Mouse (Mus musculus) limb, embryonic 12.5 days (tissue): ENCODE measurements around the gene Zfp536. TPM values are rescaled to one million over a fixed set of nuclear protein-coding genes. Genes with fewer than 3 reads are reported as not detected.

ENCODE experiments used
- ATAC-seq: fragments of 200-750 bp; cut with Nextera tagmentation; 2 replicates; pipeline ENCODE4 v1.8.0; 2017; ENCODE audit warnings: low read depth, moderate TSS enrichment; ENCODE audit not compliant: insufficient number of reproducible peaks, insufficient read depth, low FRiP score, low TSS enrichment
- H3K27ac ChIP-seq: fragments of 300-500 bp; sonication (generic); 2 replicates; pipeline ENCODE4 v1.5.1; 2016; ENCODE audit warnings: mild to moderate bottlenecking, moderate library complexity
- H3K27me3 ChIP-seq: fragments of 300-500 bp; sonication (generic); 2 replicates; pipeline ENCODE4 v1.6.1; 2016; ENCODE audit warnings: mild to moderate bottlenecking, moderate library complexity
- H3K36me3 ChIP-seq: fragments of 300-500 bp; sonication (generic); 2 replicates; pipeline ENCODE4 v1.6.1; 2016; ENCODE audit warnings: mild to moderate bottlenecking, moderate library complexity
- H3K4me1 ChIP-seq: fragments of 300-500 bp; sonication (generic); replicated peaks from 2 replicates; pipeline ENCODE4 v1.6.1; 2016
- H3K4me2 ChIP-seq: fragments of 300-500 bp; sonication (generic); 2 replicates; pipeline ENCODE4 v1.6.1; 2016; ENCODE audit warnings: mild to moderate bottlenecking, moderate library complexity
- H3K4me3 ChIP-seq: fragments of 300-500 bp; sonication (generic); replicated peaks from 2 replicates; pipeline ENCODE4 v1.5.1; 2016; ENCODE audit warnings: mild to moderate bottlenecking
- H3K9ac ChIP-seq: fragments of 300-500 bp; sonication (generic); replicated peaks from 2 replicates; pipeline ENCODE4 v1.6.1; 2016; ENCODE audit warnings: mild to moderate bottlenecking, moderate library complexity
- H3K9me3 ChIP-seq: fragments of 300-500 bp; sonication (generic); 2 replicates; pipeline ENCODE4 v1.6.1; 2016; ENCODE audit warnings: mild to moderate bottlenecking, moderate library complexity
- WGBS: fragments of 180-500 bp; shearing (Covaris S2); methylation state at CpG from one replicate; pipeline ENCODE4 v1.1.7; 2016; 5-methylcytosine and 5-hydroxymethylcytosine counted together
- polyA plus RNA-seq: library from polyadenylated mRNA; unstranded; fragments of >200 nt; fragmentation: Nextera tagmentation; extraction: Ambion mirVana; gene quantifications from 2 replicates; pipeline ENCODE4 v1.2.1, GENCODE M21; 2016

Gene Zfp536
- polyA plus RNA-seq, 1 experiment from 2014 or later, result 8.1 TPM

DNA sequence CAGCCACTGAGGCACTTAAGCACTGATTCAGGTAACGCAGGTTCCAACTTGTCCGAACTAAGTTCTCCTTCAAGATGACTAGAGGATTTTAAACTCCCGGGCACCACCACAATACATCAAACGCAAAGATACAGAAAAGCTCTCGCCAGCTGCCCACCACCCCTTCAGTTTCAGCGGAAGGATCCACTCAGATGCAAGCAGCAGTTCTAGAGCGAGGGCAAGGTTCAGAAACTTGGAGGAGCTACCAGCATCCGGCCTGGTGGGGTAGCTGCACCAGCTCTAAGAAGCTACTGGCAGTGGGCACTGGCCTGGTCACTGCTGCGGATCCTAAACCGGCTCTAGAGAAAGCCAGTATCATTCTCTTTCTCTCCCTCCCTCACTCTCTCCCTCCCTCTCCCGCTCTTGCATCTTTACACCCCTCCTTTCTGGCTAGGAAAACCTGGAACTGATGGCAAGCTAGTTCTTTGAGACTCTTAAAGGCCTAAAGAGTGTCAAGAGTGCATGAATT is 1.1 kb upstream of the Zfp536 start:
- WGBS, result 11% methylated on average over 11 of the region's 11 CpGs
- H3K27me3 ChIP-seq, result peaks cover 72% of the 10 kb centered on the region
- H3K4me3 ChIP-seq, result no peak overlapping the region
- ATAC-seq, result no peak
- H3K9me3 ChIP-seq, result no peaks in the 10 kb centered on the region
- H3K4me2 ChIP-seq, result no peak overlapping the region
- no peak overlapping the region for H3K27ac ChIP-seq
- H3K9ac ChIP-seq, result no peak overlapping the region
- H3K4me1 ChIP-seq, result peaks cover 16% of the 10 kb centered on the region
- no peaks in the 10 kb centered on the region for H3K36me3 ChIP-seq

DNA sequence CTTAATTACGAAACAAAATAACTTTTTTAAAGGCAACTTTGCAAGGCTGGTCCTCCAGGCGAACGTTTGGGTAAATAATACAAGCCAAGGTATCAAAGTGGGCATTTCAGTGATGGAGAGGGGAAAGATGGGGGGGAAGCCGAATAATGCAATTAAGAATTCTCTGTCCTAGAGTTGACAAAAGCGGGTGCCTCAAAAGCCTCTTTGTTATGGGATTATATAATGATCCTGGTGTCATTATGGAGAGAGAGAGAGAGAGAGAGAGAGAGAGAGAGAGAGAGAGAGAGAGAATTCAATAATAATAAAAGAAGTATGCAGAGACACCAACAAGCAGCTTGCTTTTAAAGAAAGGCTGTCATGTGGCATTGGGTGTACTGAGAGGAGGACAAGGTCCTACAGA is 465 bp upstream of the Zfp536 start:
- Histone ChIP-seq H3K4me3 (no peak overlapping the region), H3K27me3 (peaks cover 77% of the 10 kb centered on the region), H3K9me3 (no peaks in the 10 kb centered on the region), H3K36me3 (no peaks in the 10 kb centered on the region), H3K27ac (no peak overlapping the region), H3K9ac (no peak overlapping the region), H3K4me1 (peaks cover 16% of the 10 kb centered on the region), H3K4me2 (peak overlapping the region; percentile 95; the same call in 1 of the 2 replicates)
- 12% methylated on average over 5 of the region's 5 CpGs for WGBS
- no peak for ATAC-seq

- peaks cover 90% of the 10 kb centered on the region for H3K27me3 ChIP-seq
- peak overlapping the region; percentile 95 for H3K4me2 ChIP-seq
- under 1% methylated on average over 46 of the region's 46 CpGs for WGBS
- peaks cover 21% of the 10 kb centered on the region for H3K4me1 ChIP-seq
- H3K9ac ChIP-seq, result peak overlapping the region; percentile 65
- H3K9me3 ChIP-seq, result no peaks in the 10 kb centered on the region
- ATAC-seq, result no peak
- H3K4me3 ChIP-seq, result peak overlapping the region; percentile 56
- H3K36me3 ChIP-seq, result no peaks in the 10 kb centered on the region
- no peak overlapping the region for H3K27ac ChIP-seq
These were observed 797 bp downstream of the Zfp536 start for GRCm38 (mm10) chr7:37772376-37773311.

- peaks cover 21% of the 10 kb centered on the region for H3K4me1 ChIP-seq
- H3K4me2 ChIP-seq, result peak overlapping the region; percentile 95
- H3K27ac ChIP-seq, result peak overlapping the region; percentile 41; the same call in 1 of the 2 replicates
- H3K9ac ChIP-seq, result peak overlapping the region; percentile 65
- peak; percentile 30; the same call in 1 of the 2 replicates for ATAC-seq
- under 1% methylated on average over 74 of the region's 75 CpGs for WGBS
- H3K27me3 ChIP-seq, result peaks cover 94% of the 10 kb centered on the region
- no peaks in the 10 kb centered on the region for H3K36me3 ChIP-seq
- peak overlapping the region; percentile 56 for H3K4me3 ChIP-seq
- no peaks in the 10 kb centered on the region for H3K9me3 ChIP-seq
These were observed 1.7 kb downstream of the Zfp536 start for GRCm38 (mm10) chr7:37771491-37772375.

DNA sequence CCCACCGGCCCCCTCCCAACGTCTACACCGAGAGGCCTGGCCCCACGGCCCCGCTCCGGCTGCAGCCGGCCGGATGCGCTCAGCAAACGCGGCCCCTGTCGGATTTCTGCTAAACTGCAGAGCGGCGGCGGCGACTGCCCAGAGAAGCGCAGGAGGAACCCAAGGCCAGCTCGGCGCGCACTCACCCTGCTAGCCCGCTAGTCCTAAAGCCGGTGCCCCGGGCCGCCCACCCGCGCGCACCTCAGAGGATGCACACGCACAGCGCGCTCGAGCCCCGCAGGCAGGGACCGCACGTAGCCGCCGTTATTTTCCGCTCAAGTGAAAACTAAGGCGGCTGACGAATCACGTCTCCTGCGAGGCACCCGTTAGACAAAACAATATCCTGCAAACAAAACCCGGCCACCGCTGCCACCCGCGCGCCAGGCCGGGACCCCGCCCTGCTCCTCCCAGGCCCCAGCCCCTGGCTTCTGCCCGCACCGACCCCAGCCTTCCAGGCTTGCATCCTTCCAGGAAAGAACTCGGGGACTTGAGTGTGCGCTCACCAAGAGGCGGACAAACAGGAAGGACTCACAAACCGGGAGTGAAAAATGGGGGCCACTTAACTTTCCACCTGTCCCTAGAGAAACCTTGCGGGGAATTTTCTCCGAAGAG is 2.9 kb downstream of the Zfp536 start:
- H3K36me3 ChIP-seq, result no peaks in the 10 kb centered on the region
- no peaks in the 10 kb centered on the region for H3K9me3 ChIP-seq
- peak overlapping the region; percentile 64; the same call in 1 of the 2 replicates for H3K27ac ChIP-seq
- peak; percentile 75 for ATAC-seq
- H3K4me2 ChIP-seq, result peak overlapping the region; percentile 95
- H3K27me3 ChIP-seq, result peaks cover 94% of the 10 kb centered on the region
- H3K4me3 ChIP-seq, result peak overlapping the region; percentile 56
- H3K9ac ChIP-seq, result peak overlapping the region; percentile 56
- WGBS, result under 1% methylated on average over 57 of the region's 57 CpGs
- peaks cover 21% of the 10 kb centered on the region for H3K4me1 ChIP-seq

- H3K4me3 ChIP-seq, result peak overlapping the region; percentile 56
- no peak overlapping the region for H3K27ac ChIP-seq
- peak overlapping the region; percentile 95 for H3K4me2 ChIP-seq
- H3K4me1 ChIP-seq, result peaks cover 18% of the 10 kb centered on the region
- peak overlapping the region; percentile 56 for H3K9ac ChIP-seq
- no peaks in the 10 kb centered on the region for H3K9me3 ChIP-seq
- under 1% methylated on average over 52 of the region's 53 CpGs for WGBS
- no peaks in the 10 kb centered on the region for H3K36me3 ChIP-seq
- peaks cover 94% of the 10 kb centered on the region for H3K27me3 ChIP-seq
- ATAC-seq, result peak; percentile 75
These were observed 3.7 kb downstream of the Zfp536 start for GRCm38 (mm10) chr7:37769526-37770399.

GRCm38 (mm10) chr7:37769004-37769403 is 4.4 kb downstream of the Zfp536 start:
- Histone ChIP-seq H3K27ac (no peak overlapping the region), H3K36me3 (no peaks in the 10 kb centered on the region), H3K4me1 (peaks cover 18% of the 10 kb centered on the region), H3K9me3 (no peaks in the 10 kb centered on the region), H3K9ac (peak overlapping the region; percentile 31; the same call in 1 of the 2 replicates), H3K27me3 (peaks cover 93% of the 10 kb centered on the region), H3K4me3 (peak overlapping the region; percentile 56), H3K4me2 (peak overlapping the region; percentile 95)
- ATAC-seq, result no peak
- WGBS, result under 1% methylated on average over 28 of the region's 28 CpGs

GRCm38 (mm10) chr7:37768310-37768940 is 5.0 kb downstream of the Zfp536 start:
- peaks cover 92% of the 10 kb centered on the region for H3K27me3 ChIP-seq
- no peak overlapping the region for H3K9ac ChIP-seq
- 7% methylated on average over 10 of the region's 10 CpGs for WGBS
- no peak overlapping the region for H3K27ac ChIP-seq
- ATAC-seq, result no peak
- peak overlapping the region; percentile 95 for H3K4me2 ChIP-seq
- H3K9me3 ChIP-seq, result no peaks in the 10 kb centered on the region
- H3K36me3 ChIP-seq, result no peaks in the 10 kb centered on the region
- H3K4me1 ChIP-seq, result peaks cover 18% of the 10 kb centered on the region
- peak overlapping the region; percentile 56 for H3K4me3 ChIP-seq

DNA sequence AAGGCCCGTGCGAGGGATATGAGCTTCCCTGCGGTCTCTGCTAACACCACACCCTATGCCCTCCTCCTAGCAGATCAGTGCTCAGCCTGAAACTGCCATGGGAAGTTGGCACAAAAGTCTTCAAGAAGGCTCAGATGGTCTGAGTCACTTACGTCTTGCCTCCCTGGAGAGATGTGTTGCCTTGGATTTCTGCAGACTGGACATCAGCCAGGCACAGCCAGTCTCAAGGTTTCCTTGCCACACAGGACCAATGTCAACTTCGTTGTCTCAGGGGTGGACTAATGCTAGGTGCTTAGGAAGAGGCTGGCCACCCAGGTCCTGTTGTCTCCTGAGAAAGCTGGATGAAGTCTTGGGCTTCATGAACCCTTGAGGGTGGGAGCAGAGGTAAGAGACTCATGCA is 14.6 kb downstream of the Zfp536 start:
- no peak for ATAC-seq
- 85% methylated on average over 5 of the region's 5 CpGs for WGBS
- H3K4me3 ChIP-seq, result no peak overlapping the region
- H3K36me3 ChIP-seq, result no peaks in the 10 kb centered on the region
- H3K9ac ChIP-seq, result no peak overlapping the region
- no peak overlapping the region for H3K27ac ChIP-seq
- no peaks in the 10 kb centered on the region for H3K4me1 ChIP-seq
- H3K27me3 ChIP-seq, result peaks cover 34% of the 10 kb centered on the region
- no peak overlapping the region for H3K4me2 ChIP-seq
- H3K9me3 ChIP-seq, result no peaks in the 10 kb centered on the region
